Mouse (Mus musculus) liver, postnatal 0 days (tissue): ENCODE results near the gene Arcn1.

Experiments
- CTCF ChIP-seq: sonication (generic); IDR thresholded peaks from 2 replicates; pipeline ENCODE4 v1.5.1; 2016; ENCODE audit warnings: antibody characterized with exemption, low read depth
- EP300 ChIP-seq: IDR thresholded peaks from 2 replicates; pipeline ENCODE4 v1.6.1; 2016; ENCODE audit warnings: antibody characterized with exemption, low read depth, mild to moderate bottlenecking

- no peak for TF ChIP-seq CTCF
- no peak for TF ChIP-seq EP300
Measured at GRCm38 (mm10) chr9:44771376-44771775, 3.7 kb upstream of the Arcn1 start.
